Mouse (Mus musculus) MEL (cell line): Measurements from ENCODE around the gene H13. TPM values are rescaled to one million over a fixed set of nuclear protein-coding genes. Genes with fewer than 3 reads are reported as not detected.

Source experiments
- DNase-seq: peaks from one replicate; pipeline ENCODE4 v3.0.0; 2011; ENCODE audit warnings: low read depth, low spot score
- H3K27ac ChIP-seq: 2 replicates; pipeline ENCODE4 v1.5.1; 2012; ENCODE audit warnings: low read depth, mild to moderate bottlenecking, control low read depth, low read length, moderate library complexity; ENCODE audit not compliant: control insufficient read depth
- H3K27me3 ChIP-seq, 2 experiments: fragments of 150-350 bp in 1 of 2; sonication (generic) in 1 of 2; 2 replicates each; pipeline ENCODE4 v1.6.1; 2012; ENCODE audit warnings: low read length in 2 of 2, mild to moderate bottlenecking in 2 of 2, improper control_type of control experiment in 1 of 2, moderate library complexity in 1 of 2; ENCODE audit not compliant: insufficient read depth in 2 of 2, control insufficient read depth in 1 of 2
- H3K36me3 ChIP-seq, 2 experiments: 2 replicates each; pipeline ENCODE4 v1.6.1; 2012 to 2014; ENCODE audit warnings: low read length in 2 of 2, improper control_type of control experiment in 1 of 2, inconsistent platforms in 1 of 2, mild to moderate bottlenecking in 1 of 2; ENCODE audit not compliant: insufficient read depth in 2 of 2, control insufficient read depth in 1 of 2
- H3K4me1 ChIP-seq, 2 experiments: fragments of 150-350 bp in 1 of 2; sonication (generic) in 1 of 2; 2 replicates each; pipeline ENCODE4 v1.6.1; 2012; ENCODE audit warnings: low read length in 2 of 2, improper control_type of control experiment in 1 of 2, mild to moderate bottlenecking in 1 of 2; ENCODE audit not compliant: insufficient read depth in 2 of 2, control insufficient read depth in 1 of 2
- H3K4me3 ChIP-seq, 2 experiments: fragments of 150-350 bp in 1 of 2; sonication (generic) in 1 of 2; 2 replicates each; pipeline ENCODE4 v1.5.1; 2012; ENCODE audit warnings: low read depth in 2 of 2, low read length in 2 of 2, mild to moderate bottlenecking in 2 of 2, moderate library complexity in 2 of 2, control low read depth in 1 of 2, improper control_type of control experiment in 1 of 2; ENCODE audit not compliant: control insufficient read depth in 1 of 2, insufficient read depth in 1 of 2
- H3K79me2 ChIP-seq: 2 replicates; pipeline ENCODE4 v1.6.1; 2012; ENCODE audit warnings: mild to moderate bottlenecking, low read length, moderate library complexity; ENCODE audit not compliant: control insufficient read depth, poor library complexity, insufficient read depth
- H3K9ac ChIP-seq: 2 replicates; pipeline ENCODE4 v1.6.1; 2012; ENCODE audit warnings: low read depth, mild to moderate bottlenecking, control low read depth, low read length, moderate library complexity; ENCODE audit not compliant: control insufficient read depth, poor library complexity, severe bottlenecking
- H3K9me3 ChIP-seq: fragments of 150-350 bp; sonication (generic); replicated peaks from 2 replicates; pipeline ENCODE4 v1.6.1; 2012; ENCODE audit warnings: mild to moderate bottlenecking, low read length, improper control_type of control experiment, moderate library complexity; ENCODE audit not compliant: insufficient read depth
- CHD1 ChIP-seq: IDR thresholded peaks from 2 replicates; pipeline ENCODE4 v1.6.1; 2012; ENCODE audit warnings: low read depth, mild to moderate bottlenecking, inconsistent platforms, low read length, improper control_type of control experiment
- CHD2 ChIP-seq: IDR thresholded peaks from 2 replicates; pipeline ENCODE4 v1.6.1; 2011; ENCODE audit warnings: low read length, improper control_type of control experiment
- E2F4 ChIP-seq: IDR thresholded peaks from 2 replicates; pipeline ENCODE4 v1.6.1; 2011; ENCODE audit warnings: low read depth, low read length, improper control_type of control experiment, borderline replicate concordance
- ELF1 ChIP-seq: IDR thresholded peaks from 2 replicates; pipeline ENCODE4 v1.6.1; 2014; ENCODE audit warnings: low read depth, mild to moderate bottlenecking, inconsistent platforms, low read length, improper control_type of control experiment, moderate library complexity
- EP300 ChIP-seq, 2 experiments: IDR thresholded peaks; 2 replicates each; pipeline ENCODE4 v1.6.1; 2011; ENCODE audit warnings: improper control_type of control experiment in 2 of 2, low read length in 2 of 2, low read depth in 1 of 2, mild to moderate bottlenecking in 1 of 2
- ETS1 ChIP-seq: IDR thresholded peaks from 2 replicates; pipeline ENCODE4 v1.6.1; 2012; ENCODE audit warnings: low read depth, mild to moderate bottlenecking, inconsistent platforms, low read length, improper control_type of control experiment, moderate library complexity
- GATA1 ChIP-seq: IDR thresholded peaks from 2 replicates; pipeline ENCODE4 v1.6.1; 2011; ENCODE audit warnings: low read depth, low read length, improper control_type of control experiment
- HCFC1 ChIP-seq: IDR thresholded peaks from 2 replicates; pipeline ENCODE4 v1.6.1; 2012; ENCODE audit warnings: low read depth, mild to moderate bottlenecking, inconsistent platforms, low read length, improper control_type of control experiment, moderate library complexity
- JUND ChIP-seq: IDR thresholded peaks from 2 replicates; pipeline ENCODE4 v1.6.1; 2011; ENCODE audit warnings: low read depth, mild to moderate bottlenecking, improper control_type of control experiment, low read length
- KAT2A ChIP-seq: conservative IDR thresholded peaks from 2 replicates; pipeline ENCODE4 v1.6.1; 2012; ENCODE audit warnings: low read depth, low read length, improper control_type of control experiment, inconsistent platforms
- MAX ChIP-seq: IDR thresholded peaks from 2 replicates; pipeline ENCODE4 v1.6.1; 2011; ENCODE audit warnings: low read length, improper control_type of control experiment
- MAZ ChIP-seq: IDR thresholded peaks from 2 replicates; pipeline ENCODE4 v1.6.1; 2012; ENCODE audit warnings: low read depth, mild to moderate bottlenecking, inconsistent platforms, low read length, improper control_type of control experiment
- MEF2A ChIP-seq: IDR thresholded peaks from 2 replicates; pipeline ENCODE4 v1.6.1; 2014; ENCODE audit warnings: low read depth, mild to moderate bottlenecking, inconsistent platforms, low read length, improper control_type of control experiment; ENCODE audit not compliant: poor library complexity, insufficient replicate concordance, severe bottlenecking; ENCODE audit errors: extremely low read depth
- NRF1 ChIP-seq: IDR thresholded peaks from 2 replicates; pipeline ENCODE4 v1.6.1; 2014; ENCODE audit warnings: low read depth, mild to moderate bottlenecking, inconsistent platforms, low read length, improper control_type of control experiment, moderate library complexity; ENCODE audit not compliant: poor library complexity, insufficient read depth, severe bottlenecking
- POLR2A ChIP-seq, 2 experiments: IDR thresholded peaks; 2 replicates each; pipeline ENCODE4 v1.6.1; 2011 to 2012; ENCODE audit warnings: low read length in 2 of 2, mild to moderate bottlenecking in 2 of 2, control low read depth in 1 of 2, improper control_type of control experiment in 1 of 2, low read depth in 1 of 2, moderate library complexity in 1 of 2; ENCODE audit not compliant: control insufficient read depth in 1 of 2, insufficient read depth in 1 of 2, poor library complexity in 1 of 2
- POLR2AphosphoS5 ChIP-seq: IDR thresholded peaks from 2 replicates; pipeline ENCODE4 v1.6.1; 2012; ENCODE audit warnings: low read depth, borderline replicate concordance, mild to moderate bottlenecking, inconsistent platforms, low read length, moderate library complexity, mixed read lengths
- RAD21 ChIP-seq: IDR thresholded peaks from 2 replicates; pipeline ENCODE4 v1.6.1; 2011; ENCODE audit warnings: mild to moderate bottlenecking, low read depth, low read length, improper control_type of control experiment
- RCOR1 ChIP-seq: IDR thresholded peaks from 2 replicates; pipeline ENCODE4 v1.6.1; 2012; ENCODE audit warnings: low read depth, mild to moderate bottlenecking, inconsistent platforms, low read length, improper control_type of control experiment
- SIN3A ChIP-seq: IDR thresholded peaks from 2 replicates; pipeline ENCODE4 v1.6.1; 2012; ENCODE audit warnings: low read length, improper control_type of control experiment, inconsistent platforms
- UBTF ChIP-seq: IDR thresholded peaks from 2 replicates; pipeline ENCODE4 v1.6.1; 2012; ENCODE audit warnings: low read depth, mild to moderate bottlenecking, inconsistent platforms, low read length, improper control_type of control experiment, moderate library complexity, borderline replicate concordance; ENCODE audit not compliant: insufficient read depth
- USF2 ChIP-seq, 2 experiments: IDR thresholded peaks; 2 replicates each; pipeline ENCODE4 v1.6.1; 2011 to 2012; ENCODE audit warnings: improper control_type of control experiment in 2 of 2, low read length in 2 of 2, borderline replicate concordance in 1 of 2, inconsistent platforms in 1 of 2, low read depth in 1 of 2, mild to moderate bottlenecking in 1 of 2; ENCODE audit not compliant: insufficient read depth in 1 of 2
- ZNF384 ChIP-seq: IDR thresholded peaks from 2 replicates; pipeline ENCODE4 v1.6.1; 2012; ENCODE audit warnings: low read depth, mild to moderate bottlenecking, inconsistent platforms, low read length, improper control_type of control experiment
- polyA plus RNA-seq, 2 experiments: library from polyadenylated mRNA; stranded (reverse) in 1 of 2; unstranded in 1 of 2; fragments of >175 nt in 1 of 2; fragments of >200 nt in 1 of 2; gene quantifications; 2 replicates each; pipeline versions ENCODE4 v1.2.1 to v1.2.4; 2012; ENCODE audit warnings: low replicate concordance in 2 of 2, low read depth in 1 of 2; ENCODE audit not compliant: insufficient read length in 2 of 2, insufficient read depth in 1 of 2, missing spikeins in 1 of 2
- total RNA-seq: library from RNA; depleted of rRNA; stranded (reverse); fragments of 300-350 nt; gene quantifications from 2 replicates; pipeline ENCODE4 v1.2.3, GENCODE M21; 2012

The H13 gene
- total and polyA plus RNA-seq, 3 experiments, result 82.7 to 421 (median 139) TPM

DNA sequence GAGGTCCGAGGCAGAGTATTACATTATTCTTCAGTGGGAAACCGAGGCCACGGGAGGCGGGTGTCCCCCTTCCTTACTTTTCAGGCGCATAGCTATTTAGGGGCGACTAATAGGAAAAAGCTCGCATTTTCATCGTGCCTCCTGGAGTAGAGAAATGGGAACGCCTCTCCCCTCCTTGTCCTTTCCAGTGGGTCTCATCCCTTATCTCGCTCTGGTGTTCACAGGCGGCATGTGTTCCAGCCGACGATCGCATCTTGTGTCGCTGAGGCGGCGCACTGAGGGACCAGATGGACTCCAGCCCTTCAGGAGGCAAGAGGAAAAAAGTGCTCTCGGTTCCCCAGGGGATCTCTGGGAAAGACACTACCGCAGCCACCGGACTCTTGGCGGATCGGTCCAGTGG, 67.5 kb downstream of the H13 start (continued):
- peak; percentile 75 for TF ChIP-seq MAX
- no peak for TF ChIP-seq CHD2
- peak; percentile 32 for TF ChIP-seq GATA1
- no peak for TF ChIP-seq USF2 (IDR thresholded peaks at IDR 0.05; ENCODE audit: borderline replicate concordance in 1 of 2, insufficient read depth in 1 of 2, low read depth in 1 of 2, low read length in 2 of 2)
- no peak for TF ChIP-seq RAD21
- TF ChIP-seq CHD1, result 0 out of 2 replicates have a peak, but pooled peaks have one; percentile 45
- TF ChIP-seq UBTF, result no peak
- TF ChIP-seq KAT2A, result no peak
- TF ChIP-seq ETS1, result no peak
- TF ChIP-seq RCOR1, result no peak
- no peak for TF ChIP-seq MEF2A
- no peak for TF ChIP-seq E2F4
- no peak for TF ChIP-seq ELF1
- no peak for TF ChIP-seq NRF1
- TF ChIP-seq EP300 (IDR thresholded peaks at IDR 0.05; ENCODE audit: low read depth in 1 of 2, low read length in 2 of 2), result peak in 1 of 2 experiments; percentile 31; a peak in 1 of 4 replicates
- TF ChIP-seq HCFC1, result no peak
- 0 out of 2 replicates have a peak, but pooled peaks have one; percentile 59 for TF ChIP-seq SIN3A
- TF ChIP-seq, all 39 proteins: peak for 12

DNA sequence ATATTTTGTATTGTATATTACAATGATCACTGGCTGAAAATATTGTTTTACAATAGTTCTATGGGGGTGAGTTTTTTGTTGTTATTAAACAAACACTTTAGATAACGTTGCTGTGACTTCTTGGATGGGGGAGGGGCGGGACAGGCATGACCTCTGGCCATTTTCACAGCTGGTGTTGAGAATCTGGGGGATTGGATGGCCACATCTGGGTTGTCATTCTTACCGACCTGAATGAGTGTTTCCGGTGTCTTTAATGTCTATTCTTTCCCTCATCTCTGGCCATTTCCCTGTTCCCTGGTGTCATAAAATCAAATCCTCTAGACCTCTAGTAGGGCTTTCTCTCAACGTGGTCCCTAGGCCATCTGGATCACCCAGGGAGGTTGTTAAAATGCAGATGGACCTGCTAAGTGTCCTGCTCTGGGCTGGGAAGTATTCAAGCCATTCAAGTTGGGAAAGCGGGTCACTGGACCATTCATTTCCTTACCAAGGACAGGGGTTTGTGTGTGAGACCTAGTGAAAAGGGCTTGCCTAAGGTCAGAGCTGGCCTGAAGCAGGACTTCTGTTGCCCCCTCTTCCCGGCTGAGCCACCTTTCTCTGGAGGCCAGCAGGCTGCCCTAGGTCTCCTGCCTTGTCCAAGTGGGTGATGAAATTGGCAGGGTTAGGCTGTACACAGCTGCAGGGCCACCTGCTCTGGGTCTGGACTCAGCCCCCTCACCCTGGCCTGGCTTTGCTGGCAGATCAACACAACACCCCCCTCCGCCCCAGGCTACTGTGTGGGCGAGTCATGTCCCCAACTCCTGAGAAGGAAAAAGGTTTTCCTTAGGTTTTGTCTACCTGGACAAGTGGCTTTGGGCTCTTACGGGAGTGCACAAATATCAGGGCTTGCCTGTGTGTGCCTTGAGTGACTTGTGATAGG, 68.3 kb downstream of the H13 start:
- Histone ChIP-seq H3K4me3 (peak overlapping the region; percentile 45 to 65), H3K79me2 (peaks cover 18% of the 10 kb centered on the region), H3K36me3 (peaks cover 0 to 21% of the 10 kb centered on the region in 2 experiments; a peak in 2 of 4 replicates), H3K9ac (peak overlapping the region; percentile 70), H3K27me3 (no peaks in the 10 kb centered on the region), H3K9me3 (no peaks in the 10 kb centered on the region), H3K4me1 (peaks cover 0 to 36% of the 10 kb centered on the region in 2 experiments; a peak in 2 of 4 replicates), H3K27ac (peak overlapping the region; percentile 90)
- DNase-seq, result peak; percentile 58
- TF ChIP-seq POLR2A (IDR thresholded peaks at IDR 0.05; ENCODE audit: control insufficient read depth in 1 of 2, insufficient read depth in 1 of 2, low read depth in 1 of 2, low read length in 2 of 2, poor library complexity in 1 of 2) (peak in 1 of 2 experiments; percentile 42; a peak in 1 of 4 replicates), ZNF384 (0 out of 2 replicates have a peak, but pooled peaks have one; percentile 11), MAX (no peak), HCFC1 (0 out of 2 replicates have a peak, but pooled peaks have one; percentile 6), ELF1 (no peak), MAZ (no peak), JUND (no peak), POLR2AphosphoS5 (peak; percentile 59; the same call in 1 of the 2 replicates), RCOR1 (no peak), CHD1 (0 out of 2 replicates have a peak, but pooled peaks have one; percentile 5)
